Mouse (Mus musculus) myocyte (in vitro differentiated cells): ENCODE results near the gene Pla2g4f. TPM values are rescaled to one million over a fixed set of nuclear protein-coding genes. Genes with fewer than 3 reads are reported as not detected.

Source experiments
- H3K27me3 ChIP-seq: one replicate; pipeline ENCODE4 v1.6.1; 2011; ENCODE audit not compliant: control insufficient read depth, insufficient read depth, insufficient read length
- H3K36me3 ChIP-seq: one replicate; pipeline ENCODE4 v1.6.1; 2011; ENCODE audit not compliant: control insufficient read depth, insufficient read depth
- H3K4me2 ChIP-seq: one replicate; pipeline ENCODE4 v1.6.1; 2011; ENCODE audit warnings: low read depth, control low read depth
- H3K4me3 ChIP-seq: one replicate; pipeline ENCODE4 v1.5.1; 2011; ENCODE audit warnings: mild to moderate bottlenecking, control low read depth, moderate library complexity
- H3K79me2 ChIP-seq: one replicate; pipeline ENCODE4 v1.6.1; 2011; ENCODE audit not compliant: control insufficient read depth, insufficient read depth
- H3ac ChIP-seq: one replicate; pipeline ENCODE4 v1.6.1; 2011; ENCODE audit not compliant: control insufficient read depth, insufficient read length
- CEBPB ChIP-seq: IDR thresholded peaks from 2 replicates; pipeline ENCODE4 v1.6.1; 2011; ENCODE audit warnings: mild to moderate bottlenecking, moderate library complexity; ENCODE audit not compliant: poor library complexity, insufficient read depth, severe bottlenecking
- E2F4 ChIP-seq: IDR thresholded peaks from one replicate; pipeline ENCODE4 v1.6.1; 2011; ENCODE audit warnings: mild to moderate bottlenecking, control low read depth, moderate library complexity; ENCODE audit not compliant: insufficient read depth
- MAX ChIP-seq: IDR thresholded peaks from one replicate; pipeline ENCODE4 v1.6.1; 2011; ENCODE audit warnings: low read depth, mild to moderate bottlenecking, control low read depth
- MYOD1 ChIP-seq, 3 experiments: IDR thresholded peaks; one replicate each; pipeline ENCODE4 v1.6.1; 2011; ENCODE audit warnings: control low read depth in 2 of 3, low read depth in 2 of 3, mild to moderate bottlenecking in 2 of 3, moderate library complexity in 1 of 3; ENCODE audit not compliant: insufficient read length in 2 of 3, control insufficient read depth in 1 of 3
- MYOG ChIP-seq, 3 experiments: IDR thresholded peaks; one replicate each; pipeline ENCODE4 v1.6.1; 2011; ENCODE audit warnings: control low read depth in 2 of 3, low read depth in 2 of 3, mild to moderate bottlenecking in 2 of 3; ENCODE audit not compliant: insufficient read length in 2 of 3, control insufficient read depth in 1 of 3, insufficient read depth in 1 of 3
- POLR2A ChIP-seq: IDR thresholded peaks from one replicate; pipeline ENCODE4 v1.6.1; 2011; ENCODE audit warnings: low read depth, mild to moderate bottlenecking, control low read depth, moderate library complexity; ENCODE audit not compliant: insufficient read length
- POLR2AphosphoS2 ChIP-seq: IDR thresholded peaks from one replicate; pipeline ENCODE4 v1.6.1; 2011; ENCODE audit warnings: low read depth, control low read depth; ENCODE audit not compliant: insufficient read length
- REST ChIP-seq: IDR thresholded peaks from one replicate; pipeline ENCODE4 v1.6.1; 2011; ENCODE audit warnings: mild to moderate bottlenecking, control low read depth, moderate library complexity; ENCODE audit not compliant: insufficient read depth, insufficient read length
- SRF ChIP-seq: IDR thresholded peaks from one replicate; pipeline ENCODE4 v1.6.1; 2011; ENCODE audit warnings: low read depth; ENCODE audit not compliant: control insufficient read depth, insufficient read length
- TCF12 ChIP-seq: IDR thresholded peaks from one replicate; pipeline ENCODE4 v1.6.1; 2011; ENCODE audit warnings: mild to moderate bottlenecking, control low read depth; ENCODE audit not compliant: poor library complexity, insufficient read depth, severe bottlenecking
- TCF3 ChIP-seq: IDR thresholded peaks from one replicate; pipeline ENCODE4 v1.6.1; 2011; ENCODE audit warnings: low read depth, control low read depth; ENCODE audit not compliant: insufficient read length
- USF1 ChIP-seq: IDR thresholded peaks from one replicate; pipeline ENCODE4 v1.6.1; 2011; ENCODE audit warnings: low read depth, mild to moderate bottlenecking, control low read depth, moderate library complexity
- polyA plus RNA-seq: library from polyadenylated mRNA; unstranded; fragments of >200 nt; fragmentation: generic; extraction: Trizol; gene quantifications from one replicate; pipeline ENCODE4 v1.2.1, GENCODE M21; 2012; ENCODE audit warnings: missing spikeins

The Pla2g4f gene
- polyA plus RNA-seq, 1 experiment, result 0.05 TPM

GRCm38 (mm10) chr2:120261346-120261745 lies 52.6 kb downstream of the Pla2g4f start:
- Histone ChIP-seq H3K79me2 (no peaks in the 10 kb centered on the region), H3K36me3 (no peaks in the 10 kb centered on the region), H3K27me3 (peaks cover 19% of the 10 kb centered on the region), H3K4me2 (no peak overlapping the region), H3ac (no peak overlapping the region), H3K4me3 (no peak overlapping the region)
- TF ChIP-seq MAX, result no peak
- TF ChIP-seq CEBPB, result no peak
- no peak for TF ChIP-seq USF1
- TF ChIP-seq POLR2A, result no peak
- TF ChIP-seq MYOG (IDR thresholded peaks at IDR 0.05; ENCODE audit: control insufficient read depth in 1 of 3, insufficient read depth in 1 of 3, insufficient read length in 2 of 3, low read depth in 2 of 3), result no peak
- no peak for TF ChIP-seq REST
- TF ChIP-seq TCF12, result no peak
- TF ChIP-seq POLR2AphosphoS2, result no peak
- TF ChIP-seq MYOD1 (IDR thresholded peaks at IDR 0.05; ENCODE audit: control insufficient read depth in 1 of 3, insufficient read length in 2 of 3, low read depth in 2 of 3), result no peak
- TF ChIP-seq E2F4, result no peak
- no peak for TF ChIP-seq TCF3
- no peak for TF ChIP-seq SRF

- H3K4me3 ChIP-seq, result no peak overlapping the region
- H3K36me3 ChIP-seq, result no peaks in the 10 kb centered on the region
- peaks cover 14% of the 10 kb centered on the region for H3K27me3 ChIP-seq
- TF ChIP-seq SRF, result no peak
- TF ChIP-seq CEBPB, result no peak
- no peak for TF ChIP-seq MYOD1 (IDR thresholded peaks at IDR 0.05; ENCODE audit: control insufficient read depth in 1 of 3, insufficient read length in 2 of 3, low read depth in 2 of 3)
- TF ChIP-seq E2F4, result no peak
- TF ChIP-seq POLR2AphosphoS2, result no peak
- no peak for TF ChIP-seq TCF3
- no peak for TF ChIP-seq MYOG (IDR thresholded peaks at IDR 0.05; ENCODE audit: control insufficient read depth in 1 of 3, insufficient read depth in 1 of 3, insufficient read length in 2 of 3, low read depth in 2 of 3)
- TF ChIP-seq MAX, result no peak
- no peak for TF ChIP-seq REST
- no peak for TF ChIP-seq POLR2A
- TF ChIP-seq USF1, result no peak
- TF ChIP-seq TCF12, result no peak
- H3K4me2 ChIP-seq, result no peak overlapping the region
- no peaks in the 10 kb centered on the region for H3K79me2 ChIP-seq
- no peak overlapping the region for H3ac ChIP-seq
These were observed 57.7 kb downstream of the Pla2g4f start for GRCm38 (mm10) chr2:120256259-120256658.

GRCm38 (mm10) chr2:120252644-120253043 lies 61.3 kb downstream of the Pla2g4f start:
- Histone ChIP-seq H3K27me3 (peaks cover 13% of the 10 kb centered on the region), H3K36me3 (no peaks in the 10 kb centered on the region), H3ac (no peak overlapping the region), H3K79me2 (no peaks in the 10 kb centered on the region), H3K4me2 (no peak overlapping the region), H3K4me3 (no peak overlapping the region)
- no peak for TF ChIP-seq MAX
- no peak for TF ChIP-seq POLR2A
- TF ChIP-seq POLR2AphosphoS2, result no peak
- no peak for TF ChIP-seq CEBPB
- TF ChIP-seq MYOG (IDR thresholded peaks at IDR 0.05; ENCODE audit: control insufficient read depth in 1 of 3, insufficient read depth in 1 of 3, insufficient read length in 2 of 3, low read depth in 2 of 3), result no peak
- TF ChIP-seq E2F4, result no peak
- no peak for TF ChIP-seq USF1
- TF ChIP-seq TCF3, result no peak
- TF ChIP-seq REST, result no peak

Other genes with a start within 250 kb of the Pla2g4f start
- 101 TPM for gene Ehd4, start 159.6 kb downstream of the Pla2g4f start, polyA plus RNA-seq
- 0.05 TPM for gene Pla2g4e, start 68.8 kb downstream of the Pla2g4f start, polyA plus RNA-seq
- gene Pla2g4d, start 25.0 kb downstream of the Pla2g4f start, polyA plus RNA-seq, result not detected
- gene Vps39, start 39.0 kb upstream of the Pla2g4f start, polyA plus RNA-seq, result 34.0 TPM
- 3.8 TPM for gene Ganc, start 89.7 kb upstream of the Pla2g4f start, polyA plus RNA-seq
- 12.4 TPM for gene Tmem87a, start 89.9 kb upstream of the Pla2g4f start, polyA plus RNA-seq
- 15.9 TPM for gene Capn3, start 141.9 kb upstream of the Pla2g4f start, polyA plus RNA-seq
- 94.6 TPM for gene Zfp106, start 249.7 kb upstream of the Pla2g4f start, polyA plus RNA-seq